Mouse (Mus musculus) CH12.LX (cell line): Measurements from ENCODE around the gene Sdsl. TPM values are rescaled to one million over a fixed set of nuclear protein-coding genes. Genes with fewer than 3 reads are reported as not detected.

ENCODE experiments used
- DNase-seq: peaks from one replicate; pipeline ENCODE4 v3.0.0-alpha.2; 2013; ENCODE audit errors: extremely low read depth
- H3K27ac ChIP-seq: 2 replicates; pipeline ENCODE4 v1.5.1; 2012; ENCODE audit warnings: low read depth, mild to moderate bottlenecking, control low read depth, moderate library complexity; ENCODE audit not compliant: insufficient read depth
- H3K27me3 ChIP-seq: replicated peaks from 2 replicates; pipeline ENCODE3; 2012; ENCODE audit warnings: inconsistent platforms
- H3K36me3 ChIP-seq, 2 experiments: replicated peaks in 1 of 2; 2 replicates each; pipeline versions ENCODE3 to v1.6.1; 2012; ENCODE audit warnings: inconsistent platforms in 1 of 2, low read length in 1 of 2, mild to moderate bottlenecking in 1 of 2, mixed read lengths in 1 of 2, moderate library complexity in 1 of 2; ENCODE audit not compliant: control insufficient read depth in 1 of 2, insufficient read depth in 1 of 2
- H3K4me1 ChIP-seq, 2 experiments: 2 replicates each; pipeline ENCODE4 v1.6.1; 2012; ENCODE audit warnings: inconsistent platforms in 1 of 2, moderate library complexity in 1 of 2; ENCODE audit not compliant: insufficient read depth in 2 of 2, control insufficient read depth in 1 of 2
- H3K4me2 ChIP-seq: 2 replicates; pipeline ENCODE4 v1.6.1; 2012; ENCODE audit warnings: low read depth, mild to moderate bottlenecking, control low read depth; ENCODE audit not compliant: poor library complexity, insufficient read depth, severe bottlenecking
- H3K4me3 ChIP-seq, 3 experiments: fragments of 150-350 bp in 1 of 3; sonication (generic) in 1 of 3; replicated peaks in 1 of 3; 2 replicates each; pipeline versions ENCODE3 to v1.5.1; 2011 to 2012; ENCODE audit warnings: low read depth in 2 of 3, low read length in 2 of 3, mild to moderate bottlenecking in 2 of 3, moderate library complexity in 2 of 3, control low read depth in 1 of 3, improper control_type of control experiment in 1 of 3, inconsistent platforms in 1 of 3, mixed read lengths in 1 of 3; ENCODE audit not compliant: poor library complexity in 1 of 3
- H3K79me2 ChIP-seq: replicated peaks from 2 replicates; pipeline ENCODE4 v1.6.1; 2012; ENCODE audit warnings: mild to moderate bottlenecking, moderate library complexity; ENCODE audit not compliant: control insufficient read depth, poor library complexity, insufficient read depth, severe bottlenecking; ENCODE audit errors: extremely low read depth
- H3K9ac ChIP-seq: 2 replicates; pipeline ENCODE4 v1.6.1; 2012; ENCODE audit warnings: low read depth, mild to moderate bottlenecking, control low read depth, moderate library complexity; ENCODE audit not compliant: insufficient read depth
- H3K9me3 ChIP-seq: replicated peaks from 2 replicates; pipeline ENCODE3; 2012; ENCODE audit warnings: low read length, inconsistent platforms, mixed read lengths
- BHLHE40 ChIP-seq: IDR thresholded peaks from 2 replicates; pipeline ENCODE4 v1.6.1; 2011; ENCODE audit warnings: mild to moderate bottlenecking, low read depth, low read length, improper control_type of control experiment
- E2F4 ChIP-seq: IDR thresholded peaks from 2 replicates; pipeline ENCODE4 v1.6.1; 2011; ENCODE audit warnings: low read depth, low read length, improper control_type of control experiment; ENCODE audit not compliant: insufficient replicate concordance
- ETS1 ChIP-seq: conservative IDR thresholded peaks from 2 replicates; pipeline ENCODE4 v1.6.1; 2012; ENCODE audit warnings: low read depth, mild to moderate bottlenecking, inconsistent platforms, low read length, improper control_type of control experiment, moderate library complexity
- HCFC1 ChIP-seq: IDR thresholded peaks from 2 replicates; pipeline ENCODE4 v1.6.1; 2012; ENCODE audit warnings: low read depth, mild to moderate bottlenecking, inconsistent platforms, low read length, improper control_type of control experiment
- JUND ChIP-seq: conservative IDR thresholded peaks from 2 replicates; pipeline ENCODE4 v1.6.1; 2011; ENCODE audit warnings: low read depth, low read length, improper control_type of control experiment
- PAX5 ChIP-seq: IDR thresholded peaks from 2 replicates; pipeline ENCODE4 v1.6.1; 2012; ENCODE audit warnings: low read length, inconsistent platforms, mixed read lengths
- RCOR1 ChIP-seq: conservative IDR thresholded peaks from 2 replicates; pipeline ENCODE4 v1.6.1; 2012; ENCODE audit warnings: low read depth, mild to moderate bottlenecking, inconsistent platforms, low read length, improper control_type of control experiment
- TBP ChIP-seq: conservative IDR thresholded peaks from 2 replicates; pipeline ENCODE4 v1.6.1; 2011; ENCODE audit warnings: low read depth, low read length, improper control_type of control experiment
- TCF12 ChIP-seq: IDR thresholded peaks from 2 replicates; pipeline ENCODE4 v1.6.1; 2014; ENCODE audit warnings: low read depth, mild to moderate bottlenecking, inconsistent platforms, low read length, improper control_type of control experiment
- UBTF ChIP-seq: IDR thresholded peaks from 2 replicates; pipeline ENCODE4 v1.6.1; 2012; ENCODE audit warnings: low read depth, mild to moderate bottlenecking, inconsistent platforms, low read length, improper control_type of control experiment, moderate library complexity
- USF1 ChIP-seq: IDR thresholded peaks from 2 replicates; pipeline ENCODE4 v1.6.1; 2014; ENCODE audit warnings: low read depth, mild to moderate bottlenecking, inconsistent platforms, low read length, improper control_type of control experiment
- USF2 ChIP-seq: conservative IDR thresholded peaks from 2 replicates; pipeline ENCODE4 v1.6.1; 2011; ENCODE audit warnings: low read depth, low read length, improper control_type of control experiment
- ZKSCAN1 ChIP-seq: IDR thresholded peaks from 2 replicates; pipeline ENCODE4 v1.6.1; 2012; ENCODE audit warnings: low read depth, inconsistent platforms, low read length, improper control_type of control experiment, borderline replicate concordance
- ZNF384 ChIP-seq: IDR thresholded peaks from 2 replicates; pipeline ENCODE4 v1.6.1; 2012; ENCODE audit warnings: low read depth, low read length, improper control_type of control experiment, inconsistent platforms
- dilution Hi-C: fragments of 300-500 bp; cut with MboI; formaldehyde crosslinking; loops from 2 replicates; pipeline ENCODE4 v1.14.3; 2020; ENCODE audit warnings: low sequenced_read_pairs; ENCODE audit not compliant: extremely low pct_unique_long_range_greater_than_20kb, extremely low pct_ligation_motif_present
- in situ Hi-C: fragments of 300-500 bp; cut with MboI; formaldehyde crosslinking; loops from 3 replicates; pipeline ENCODE4 v1.14.3; 2019; ENCODE audit warnings: low sequenced_read_pairs, low pct_ligation_motif_present, low pct_unique_long_range_greater_than_20kb, mixed read lengths
- polyA plus RNA-seq: library from polyadenylated mRNA; unstranded; fragments of >175 nt; gene quantifications from 2 replicates; pipeline ENCODE4 v1.2.1, GENCODE M21; 2012; ENCODE audit warnings: low read depth; ENCODE audit not compliant: insufficient read length
- total RNA-seq, 2 experiments: library from RNA; depleted of rRNA; stranded (reverse); fragments of 300-350 nt in 1 of 2; fragments of >200 nt in 1 of 2; gene quantifications; 2 replicates each; pipeline ENCODE4 v1.2.3; 2012 to 2014

Sdsl gene
- total and polyA plus RNA-seq, 3 experiments = 0.37 to 4.0 TPM; not detected in 1

DNA sequence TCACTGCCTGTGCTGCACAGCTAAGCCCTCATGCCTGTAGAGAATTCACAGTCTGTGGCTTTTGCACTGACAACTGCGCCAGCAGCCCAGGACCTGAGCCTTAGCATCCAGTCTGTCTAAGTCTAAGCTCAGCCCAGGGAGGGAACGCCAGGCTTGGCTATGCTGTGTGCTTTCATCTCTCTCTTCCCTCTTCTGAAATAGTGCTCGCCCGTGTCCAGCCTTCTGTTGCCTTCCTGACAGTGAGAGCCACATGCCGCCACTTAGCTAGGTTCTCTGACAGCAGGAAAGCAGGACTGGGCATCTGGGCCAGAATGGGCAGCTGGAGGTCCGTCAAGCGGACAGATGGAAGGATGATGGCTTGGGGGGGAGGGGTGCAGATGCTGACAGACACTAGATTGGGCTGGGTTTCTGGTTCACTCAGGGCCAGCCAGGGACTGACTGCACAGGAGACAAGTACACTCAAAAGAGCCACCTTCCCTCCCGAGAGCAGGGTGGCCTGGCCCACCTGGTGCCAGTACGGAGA, 21.3 kb upstream of the Sdsl start:
- Histone ChIP-seq H3K27ac (no peak overlapping the region), H3K79me2 (no peaks in the 10 kb centered on the region)
- dilution Hi-C loops = no loop called here
- no peak for DNase-seq
- TF ChIP-seq ZKSCAN1 = no peak
- TF ChIP-seq BHLHE40 = no peak
- TF ChIP-seq ETS1 = no peak
- no peak for TF ChIP-seq ZNF384
- no peak for TF ChIP-seq TCF12
- TF ChIP-seq RCOR1 = no peak
- TF ChIP-seq USF2 = no peak
- no peak for TF ChIP-seq TBP
- no peak for TF ChIP-seq PAX5
- TF ChIP-seq, all 38 proteins: peak for 0
- Histone ChIP-seq H3K4me3 (no peak overlapping the region), H3K4me1 (peaks cover 40 to 90% of the 10 kb centered on the region in 2 experiments), H3K27me3 (no peaks in the 10 kb centered on the region), H3K9me3 (peaks cover 3% of the 10 kb centered on the region), H3K9ac (no peak overlapping the region), H3K4me2 (no peak overlapping the region), H3K36me3 (peaks cover 43 to 79% of the 10 kb centered on the region in 2 experiments)
- in situ Hi-C loops = no loop called here

DNA sequence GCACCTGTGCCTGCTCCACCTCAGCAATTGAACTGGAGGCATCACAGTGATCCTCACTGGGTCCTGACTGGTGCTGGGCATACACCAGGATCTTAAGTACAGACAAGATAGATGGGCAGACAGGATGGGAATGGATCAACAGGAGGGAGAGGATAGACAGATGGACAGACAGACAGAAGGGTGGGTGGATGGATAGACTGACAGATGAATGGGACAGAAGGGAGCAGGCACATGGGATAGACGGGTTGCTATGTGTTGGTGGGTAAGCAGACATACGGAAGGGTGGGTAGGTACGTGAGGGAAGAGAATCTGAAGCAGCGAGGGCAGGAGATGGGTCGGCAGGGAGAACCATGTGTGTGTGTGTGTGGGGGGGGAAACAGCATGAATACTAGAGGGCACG, 20.8 kb upstream of the Sdsl start:
- H3K36me3 ChIP-seq = peaks cover 43 to 79% of the 10 kb centered on the region in 2 experiments
- in situ Hi-C loops = no loop called here
- no peak overlapping the region for H3K9ac ChIP-seq
- H3K4me2 ChIP-seq = no peak overlapping the region
- H3K9me3 ChIP-seq = peaks cover 3% of the 10 kb centered on the region
- peaks cover 40 to 90% of the 10 kb centered on the region in 2 experiments for H3K4me1 ChIP-seq
- H3K27ac ChIP-seq = no peak overlapping the region
- H3K27me3 ChIP-seq = no peaks in the 10 kb centered on the region
- dilution Hi-C loops = no loop called here
- no peak for DNase-seq
- TF ChIP-seq ETS1 (no peak), USF1 (no peak), RCOR1 (no peak), ZNF384 (no peak), PAX5 (no peak), E2F4 (no peak), JUND (no peak), UBTF (no peak), HCFC1 (no peak)
- TF ChIP-seq, all 38 proteins: peak for 0
- Histone ChIP-seq H3K79me2 (no peaks in the 10 kb centered on the region), H3K4me3 (no peak overlapping the region)
